Mouse (Mus musculus): ENCODE results near the gene Tbc1d22a. TPM values are rescaled to one million over a fixed set of nuclear protein-coding genes. Genes with fewer than 3 reads are reported as not detected.

Tbc1d22a gene
- polyA plus RNA-seq, 1 experiment, result 30.5 TPM

DNA sequence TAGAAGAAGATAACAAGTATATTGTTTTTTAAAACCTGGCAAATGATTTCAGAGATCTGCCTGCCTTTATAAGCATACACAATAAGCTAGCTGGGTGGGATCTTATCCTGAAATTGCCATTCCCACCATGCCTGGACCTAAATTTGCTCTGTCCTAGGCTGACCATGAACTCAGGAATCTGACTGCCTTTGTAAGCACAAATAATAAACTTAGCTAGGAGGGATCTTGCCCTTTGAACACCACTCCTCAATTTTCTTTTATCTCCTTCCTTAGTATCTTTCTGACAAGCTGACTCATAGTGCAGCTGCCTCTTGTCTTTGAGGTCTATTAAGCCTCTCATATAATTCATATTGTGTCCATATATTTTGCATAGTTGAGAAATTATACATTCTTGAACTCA lies 253.8 kb downstream of the Tbc1d22a start:
- H3ac ChIP-seq (ENCODE audit: control insufficient read depth, insufficient read length), result no peak overlapping the region
- no peak for TF ChIP-seq MYOG (IDR thresholded peaks at IDR 0.05; ENCODE audit: control insufficient read depth in 1 of 3, insufficient read depth in 1 of 3, insufficient read length in 2 of 3, low read depth in 2 of 3)
- H3K4me2 ChIP-seq (ENCODE audit: low read depth), result no peak overlapping the region
- H3K4me3 ChIP-seq, result no peak overlapping the region
- no peaks in the 10 kb centered on the region for H3K27me3 ChIP-seq (ENCODE audit: control insufficient read depth, insufficient read depth, insufficient read length)
- no peaks in the 10 kb centered on the region for H3K36me3 ChIP-seq (ENCODE audit: control insufficient read depth, insufficient read depth)
- no peaks in the 10 kb centered on the region for H3K79me2 ChIP-seq (ENCODE audit: control insufficient read depth, insufficient read depth)

- no peak overlapping the region for H3K4me2 ChIP-seq (ENCODE audit: low read depth)
- H3K27me3 ChIP-seq (ENCODE audit: control insufficient read depth, insufficient read depth, insufficient read length), result no peaks in the 10 kb centered on the region
- no peak for TF ChIP-seq POLR2AphosphoS2 (IDR thresholded peaks at IDR 0.05; ENCODE audit: insufficient read length, low read depth)
- no peak overlapping the region for H3ac ChIP-seq (ENCODE audit: control insufficient read depth, insufficient read length)
- H3K36me3 ChIP-seq (ENCODE audit: control insufficient read depth, insufficient read depth), result no peaks in the 10 kb centered on the region
- H3K79me2 ChIP-seq (ENCODE audit: control insufficient read depth, insufficient read depth), result no peaks in the 10 kb centered on the region
- H3K4me3 ChIP-seq, result no peak overlapping the region
Measured at GRCm38 (mm10) chr15:86471136-86471535, 256.9 kb downstream of the Tbc1d22a start.

DNA sequence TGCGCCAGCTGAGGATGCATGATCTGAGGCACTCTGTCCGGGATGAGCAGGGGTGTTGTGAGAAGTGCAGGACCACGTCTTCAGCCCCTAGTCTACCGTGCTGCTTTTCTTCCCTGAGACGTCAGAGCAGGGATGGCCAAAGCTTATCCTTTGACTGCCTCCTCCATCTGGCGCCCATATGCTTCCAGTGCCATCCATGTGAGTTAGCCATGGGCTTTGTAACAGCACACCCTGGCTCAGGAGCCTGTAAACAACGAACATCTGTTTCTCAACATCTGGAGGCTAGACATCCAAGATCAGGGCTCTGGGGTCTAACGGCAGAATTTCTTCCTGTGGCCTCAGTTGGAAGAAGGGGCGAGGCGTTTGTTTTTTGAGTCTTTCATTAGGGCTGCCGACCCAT lies 259.2 kb downstream of the Tbc1d22a start:
- no peaks in the 10 kb centered on the region for H3K79me2 ChIP-seq (ENCODE audit: control insufficient read depth, insufficient read depth)
- H3K4me2 ChIP-seq (ENCODE audit: low read depth), result no peak overlapping the region
- H3K4me3 ChIP-seq, result no peak overlapping the region
- no peaks in the 10 kb centered on the region for H3K27me3 ChIP-seq (ENCODE audit: control insufficient read depth, insufficient read depth, insufficient read length)
- H3ac ChIP-seq (ENCODE audit: control insufficient read depth, insufficient read length), result no peak overlapping the region
- no peak for TF ChIP-seq POLR2AphosphoS2 (IDR thresholded peaks at IDR 0.05; ENCODE audit: insufficient read length, low read depth)
- TF ChIP-seq TCF3 (IDR thresholded peaks at IDR 0.05; ENCODE audit: insufficient read length, low read depth), result no peak
- no peak for TF ChIP-seq E2F4 (IDR thresholded peaks at IDR 0.05; ENCODE audit: insufficient read depth)
- no peak for TF ChIP-seq REST (IDR thresholded peaks at IDR 0.05; ENCODE audit: insufficient read depth, insufficient read length)
- no peak for TF ChIP-seq MYOD1 (IDR thresholded peaks at IDR 0.05; ENCODE audit: control insufficient read depth in 1 of 3, insufficient read length in 2 of 3, low read depth in 2 of 3)
- no peak for TF ChIP-seq USF1 (IDR thresholded peaks at IDR 0.05; ENCODE audit: low read depth)
- TF ChIP-seq POLR2A (IDR thresholded peaks at IDR 0.05; ENCODE audit: insufficient read length, low read depth), result no peak
- no peak for TF ChIP-seq CEBPB (IDR thresholded peaks at IDR 0.05; ENCODE audit: insufficient read depth, poor library complexity, severe bottlenecking)
- no peak for TF ChIP-seq MAX (IDR thresholded peaks at IDR 0.05; ENCODE audit: low read depth)
- TF ChIP-seq TCF12 (IDR thresholded peaks at IDR 0.05; ENCODE audit: insufficient read depth, poor library complexity, severe bottlenecking), result no peak
- H3K36me3 ChIP-seq (ENCODE audit: control insufficient read depth, insufficient read depth), result no peaks in the 10 kb centered on the region

- TF ChIP-seq MYOG (IDR thresholded peaks at IDR 0.05; ENCODE audit: control insufficient read depth in 1 of 3, insufficient read depth in 1 of 3, insufficient read length in 2 of 3, low read depth in 2 of 3) (no peak), SRF (IDR thresholded peaks at IDR 0.05; ENCODE audit: control insufficient read depth, insufficient read length, low read depth) (no peak), POLR2AphosphoS2 (IDR thresholded peaks at IDR 0.05; ENCODE audit: insufficient read length, low read depth) (no peak), CEBPB (IDR thresholded peaks at IDR 0.05; ENCODE audit: insufficient read depth, poor library complexity, severe bottlenecking) (no peak), TCF3 (IDR thresholded peaks at IDR 0.05; ENCODE audit: insufficient read length, low read depth) (no peak), E2F4 (IDR thresholded peaks at IDR 0.05; ENCODE audit: insufficient read depth) (no peak), USF1 (IDR thresholded peaks at IDR 0.05; ENCODE audit: low read depth) (no peak), MAX (IDR thresholded peaks at IDR 0.05; ENCODE audit: low read depth) (no peak), MYOD1 (IDR thresholded peaks at IDR 0.05; ENCODE audit: control insufficient read depth in 1 of 3, insufficient read length in 2 of 3, low read depth in 2 of 3) (no peak), REST (IDR thresholded peaks at IDR 0.05; ENCODE audit: insufficient read depth, insufficient read length) (no peak), TCF12 (IDR thresholded peaks at IDR 0.05; ENCODE audit: insufficient read depth, poor library complexity, severe bottlenecking) (no peak), POLR2A (IDR thresholded peaks at IDR 0.05; ENCODE audit: insufficient read length, low read depth) (no peak)
- H3K4me3 ChIP-seq, result no peak overlapping the region
- no peak overlapping the region for H3K4me2 ChIP-seq (ENCODE audit: low read depth)
- no peak overlapping the region for H3ac ChIP-seq (ENCODE audit: control insufficient read depth, insufficient read length)
- no peaks in the 10 kb centered on the region for H3K27me3 ChIP-seq (ENCODE audit: control insufficient read depth, insufficient read depth, insufficient read length)
- no peaks in the 10 kb centered on the region for H3K36me3 ChIP-seq (ENCODE audit: control insufficient read depth, insufficient read depth)
- H3K79me2 ChIP-seq (ENCODE audit: control insufficient read depth, insufficient read depth), result no peaks in the 10 kb centered on the region
Measured at GRCm38 (mm10) chr15:86474951-86475350, 260.7 kb downstream of the Tbc1d22a start.

GRCm38 (mm10) chr15:86476483-86476882 lies 262.2 kb downstream of the Tbc1d22a start:
- TF ChIP-seq TCF3 (IDR thresholded peaks at IDR 0.05; ENCODE audit: insufficient read length, low read depth), result peak; percentile 4
- TF ChIP-seq MYOD1 (IDR thresholded peaks at IDR 0.05; ENCODE audit: control insufficient read depth in 1 of 3, insufficient read length in 2 of 3, low read depth in 2 of 3), result peak in 2 of 3 experiments; percentile 61 to 79
- peak in 2 of 3 experiments; percentile 71 to 73 for TF ChIP-seq MYOG (IDR thresholded peaks at IDR 0.05; ENCODE audit: control insufficient read depth in 1 of 3, insufficient read depth in 1 of 3, insufficient read length in 2 of 3, low read depth in 2 of 3)
- no peak for TF ChIP-seq USF1 (IDR thresholded peaks at IDR 0.05; ENCODE audit: low read depth)
- no peak for TF ChIP-seq MAX (IDR thresholded peaks at IDR 0.05; ENCODE audit: low read depth)
- Histone ChIP-seq H3K27me3 (ENCODE audit: control insufficient read depth, insufficient read depth, insufficient read length) (no peaks in the 10 kb centered on the region), H3K4me2 (ENCODE audit: low read depth) (no peak overlapping the region), H3K36me3 (ENCODE audit: control insufficient read depth, insufficient read depth) (no peaks in the 10 kb centered on the region), H3K4me3 (no peak overlapping the region), H3ac (ENCODE audit: control insufficient read depth, insufficient read length) (no peak overlapping the region), H3K79me2 (ENCODE audit: control insufficient read depth, insufficient read depth) (no peaks in the 10 kb centered on the region)

- Histone ChIP-seq H3K4me2 (ENCODE audit: low read depth) (no peak overlapping the region), H3K36me3 (ENCODE audit: control insufficient read depth, insufficient read depth) (no peaks in the 10 kb centered on the region), H3K4me3 (no peak overlapping the region), H3ac (ENCODE audit: control insufficient read depth, insufficient read length) (no peak overlapping the region), H3K27me3 (ENCODE audit: control insufficient read depth, insufficient read depth, insufficient read length) (no peaks in the 10 kb centered on the region), H3K79me2 (ENCODE audit: control insufficient read depth, insufficient read depth) (no peaks in the 10 kb centered on the region)
- TF ChIP-seq MYOG (IDR thresholded peaks at IDR 0.05; ENCODE audit: control insufficient read depth in 1 of 3, insufficient read depth in 1 of 3, insufficient read length in 2 of 3, low read depth in 2 of 3), result no peak
- TF ChIP-seq MYOD1 (IDR thresholded peaks at IDR 0.05; ENCODE audit: control insufficient read depth in 1 of 3, insufficient read length in 2 of 3, low read depth in 2 of 3), result no peak
- no peak for TF ChIP-seq REST (IDR thresholded peaks at IDR 0.05; ENCODE audit: insufficient read depth, insufficient read length)
- TF ChIP-seq SRF (IDR thresholded peaks at IDR 0.05; ENCODE audit: control insufficient read depth, insufficient read length, low read depth), result no peak
Measured at GRCm38 (mm10) chr15:86477032-86477431, 262.8 kb downstream of the Tbc1d22a start.
